Mouse (Mus musculus) heart, adult 2 months (tissue): ENCODE results near the gene Stac2.

ENCODE experiments used
- CTCF ChIP-seq: fragments of 200-600 bp; IDR thresholded peaks from 2 replicates; pipeline ENCODE4 v1.8.1; 2022; ENCODE audit warnings: antibody characterized with exemption, mild to moderate bottlenecking, moderate library complexity
- POLR2A ChIP-seq: fragments of 200-500 bp; IDR thresholded peaks from 2 replicates; pipeline ENCODE4 v1.6.1; 2011; ENCODE audit warnings: mild to moderate bottlenecking, low read depth, low read length, control low read depth; ENCODE audit not compliant: insufficient read depth

DNA sequence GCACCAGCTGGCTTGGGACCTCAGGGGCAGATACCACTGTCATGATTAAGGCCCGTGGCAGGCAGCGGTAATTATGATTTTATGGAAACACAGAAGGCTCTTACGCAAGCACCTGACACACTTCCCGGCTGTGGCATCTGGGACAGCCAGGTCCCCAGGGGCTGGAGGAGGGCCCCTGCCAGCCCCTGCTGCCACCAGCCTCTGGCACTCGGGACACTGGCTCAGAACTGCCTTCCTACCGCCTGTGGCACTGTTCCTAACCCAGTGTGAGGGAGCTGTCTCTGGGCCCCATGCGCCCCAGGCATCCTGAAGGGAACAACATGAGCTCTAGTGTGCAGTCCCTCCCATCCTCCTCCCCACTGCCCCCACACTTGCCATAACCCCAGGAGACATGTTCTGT, 6.4 kb upstream of the Stac2 start:
- TF ChIP-seq CTCF (no peak), POLR2A (no peak)
